Mouse (Mus musculus): ENCODE data around the gene Pigf. TPM values are rescaled to one million over a fixed set of nuclear protein-coding genes. Genes with fewer than 3 reads are reported as not detected.

The Pigf gene
- polyA plus RNA-seq, 1 experiment: 14.8 TPM

- Histone ChIP-seq H3K4me3 (no peak overlapping the region), H3K27me3 (ENCODE audit: control insufficient read depth, insufficient read depth, insufficient read length) (no peaks in the 10 kb centered on the region), H3K36me3 (ENCODE audit: control insufficient read depth, insufficient read depth) (peaks cover 26% of the 10 kb centered on the region), H3ac (ENCODE audit: control insufficient read depth, insufficient read length) (no peak overlapping the region), H3K79me2 (ENCODE audit: control insufficient read depth, insufficient read depth) (peaks cover 88% of the 10 kb centered on the region), H3K4me2 (ENCODE audit: low read depth) (peak overlapping the region; percentile 86)
- TF ChIP-seq POLR2AphosphoS2 (IDR thresholded peaks at IDR 0.05; ENCODE audit: insufficient read length, low read depth) (peak; percentile 22), USF1 (IDR thresholded peaks at IDR 0.05; ENCODE audit: low read depth) (no peak), MYOD1 (IDR thresholded peaks at IDR 0.05; ENCODE audit: control insufficient read depth in 1 of 3, insufficient read length in 2 of 3, low read depth in 2 of 3) (peak in 1 of 3 experiments; percentile 59), REST (IDR thresholded peaks at IDR 0.05; ENCODE audit: insufficient read depth, insufficient read length) (no peak), TCF12 (IDR thresholded peaks at IDR 0.05; ENCODE audit: insufficient read depth, poor library complexity, severe bottlenecking) (peak; percentile 48), E2F4 (IDR thresholded peaks at IDR 0.05; ENCODE audit: insufficient read depth) (no peak), CEBPB (IDR thresholded peaks at IDR 0.05; ENCODE audit: insufficient read depth, poor library complexity, severe bottlenecking) (no peak), MYOG (IDR thresholded peaks at IDR 0.05; ENCODE audit: control insufficient read depth in 1 of 3, insufficient read depth in 1 of 3, insufficient read length in 2 of 3, low read depth in 2 of 3) (peak in 1 of 3 experiments; percentile 71), MAX (IDR thresholded peaks at IDR 0.05; ENCODE audit: low read depth) (no peak), POLR2A (IDR thresholded peaks at IDR 0.05; ENCODE audit: insufficient read length, low read depth) (no peak), TCF3 (IDR thresholded peaks at IDR 0.05; ENCODE audit: insufficient read length, low read depth) (no peak), SRF (IDR thresholded peaks at IDR 0.05; ENCODE audit: control insufficient read depth, insufficient read length, low read depth) (no peak)
These were observed 57.4 kb downstream of the Pigf start for GRCm38 (mm10) chr17:86967536-86968525.

- no peak overlapping the region for H3ac ChIP-seq (ENCODE audit: control insufficient read depth, insufficient read length)
- no peaks in the 10 kb centered on the region for H3K27me3 ChIP-seq (ENCODE audit: control insufficient read depth, insufficient read depth, insufficient read length)
- peaks cover 80% of the 10 kb centered on the region for H3K79me2 ChIP-seq (ENCODE audit: control insufficient read depth, insufficient read depth)
- H3K4me2 ChIP-seq (ENCODE audit: low read depth): peak overlapping the region; percentile 86
- H3K4me3 ChIP-seq: no peak overlapping the region
- H3K36me3 ChIP-seq (ENCODE audit: control insufficient read depth, insufficient read depth): peaks cover 20% of the 10 kb centered on the region
- no peak for TF ChIP-seq CEBPB (IDR thresholded peaks at IDR 0.05; ENCODE audit: insufficient read depth, poor library complexity, severe bottlenecking)
- TF ChIP-seq TCF12 (IDR thresholded peaks at IDR 0.05; ENCODE audit: insufficient read depth, poor library complexity, severe bottlenecking): no peak
- no peak for TF ChIP-seq TCF3 (IDR thresholded peaks at IDR 0.05; ENCODE audit: insufficient read length, low read depth)
- no peak for TF ChIP-seq MYOD1 (IDR thresholded peaks at IDR 0.05; ENCODE audit: control insufficient read depth in 1 of 3, insufficient read length in 2 of 3, low read depth in 2 of 3)
- no peak for TF ChIP-seq E2F4 (IDR thresholded peaks at IDR 0.05; ENCODE audit: insufficient read depth)
- peak; percentile 42 for TF ChIP-seq POLR2AphosphoS2 (IDR thresholded peaks at IDR 0.05; ENCODE audit: insufficient read length, low read depth)
- no peak for TF ChIP-seq USF1 (IDR thresholded peaks at IDR 0.05; ENCODE audit: low read depth)
- no peak for TF ChIP-seq SRF (IDR thresholded peaks at IDR 0.05; ENCODE audit: control insufficient read depth, insufficient read length, low read depth)
- TF ChIP-seq MYOG (IDR thresholded peaks at IDR 0.05; ENCODE audit: control insufficient read depth in 1 of 3, insufficient read depth in 1 of 3, insufficient read length in 2 of 3, low read depth in 2 of 3): no peak
These were observed 58.2 kb downstream of the Pigf start for GRCm38 (mm10) chr17:86967048-86967447.

- no peak for TF ChIP-seq USF1 (IDR thresholded peaks at IDR 0.05; ENCODE audit: low read depth)
- no peak for TF ChIP-seq POLR2AphosphoS2 (IDR thresholded peaks at IDR 0.05; ENCODE audit: insufficient read length, low read depth)
- TF ChIP-seq TCF3 (IDR thresholded peaks at IDR 0.05; ENCODE audit: insufficient read length, low read depth): no peak
- no peak for TF ChIP-seq MAX (IDR thresholded peaks at IDR 0.05; ENCODE audit: low read depth)
- TF ChIP-seq SRF (IDR thresholded peaks at IDR 0.05; ENCODE audit: control insufficient read depth, insufficient read length, low read depth): no peak
- no peak for TF ChIP-seq CEBPB (IDR thresholded peaks at IDR 0.05; ENCODE audit: insufficient read depth, poor library complexity, severe bottlenecking)
- TF ChIP-seq TCF12 (IDR thresholded peaks at IDR 0.05; ENCODE audit: insufficient read depth, poor library complexity, severe bottlenecking): no peak
- no peak for TF ChIP-seq POLR2A (IDR thresholded peaks at IDR 0.05; ENCODE audit: insufficient read length, low read depth)
- TF ChIP-seq MYOG (IDR thresholded peaks at IDR 0.05; ENCODE audit: control insufficient read depth in 1 of 3, insufficient read depth in 1 of 3, insufficient read length in 2 of 3, low read depth in 2 of 3): no peak
- no peak for TF ChIP-seq MYOD1 (IDR thresholded peaks at IDR 0.05; ENCODE audit: control insufficient read depth in 1 of 3, insufficient read length in 2 of 3, low read depth in 2 of 3)
- TF ChIP-seq REST (IDR thresholded peaks at IDR 0.05; ENCODE audit: insufficient read depth, insufficient read length): no peak
- no peak for TF ChIP-seq E2F4 (IDR thresholded peaks at IDR 0.05; ENCODE audit: insufficient read depth)
- no peak overlapping the region for H3ac ChIP-seq (ENCODE audit: control insufficient read depth, insufficient read length)
- no peaks in the 10 kb centered on the region for H3K27me3 ChIP-seq (ENCODE audit: control insufficient read depth, insufficient read depth, insufficient read length)
- H3K4me2 ChIP-seq (ENCODE audit: low read depth): peak overlapping the region; percentile 86
- H3K79me2 ChIP-seq (ENCODE audit: control insufficient read depth, insufficient read depth): peaks cover 70% of the 10 kb centered on the region
- peak overlapping the region; percentile 94 for H3K4me3 ChIP-seq
- peaks cover 13% of the 10 kb centered on the region for H3K36me3 ChIP-seq (ENCODE audit: control insufficient read depth, insufficient read depth)
These were observed 59.2 kb downstream of the Pigf start for GRCm38 (mm10) chr17:86966040-86966439.

DNA sequence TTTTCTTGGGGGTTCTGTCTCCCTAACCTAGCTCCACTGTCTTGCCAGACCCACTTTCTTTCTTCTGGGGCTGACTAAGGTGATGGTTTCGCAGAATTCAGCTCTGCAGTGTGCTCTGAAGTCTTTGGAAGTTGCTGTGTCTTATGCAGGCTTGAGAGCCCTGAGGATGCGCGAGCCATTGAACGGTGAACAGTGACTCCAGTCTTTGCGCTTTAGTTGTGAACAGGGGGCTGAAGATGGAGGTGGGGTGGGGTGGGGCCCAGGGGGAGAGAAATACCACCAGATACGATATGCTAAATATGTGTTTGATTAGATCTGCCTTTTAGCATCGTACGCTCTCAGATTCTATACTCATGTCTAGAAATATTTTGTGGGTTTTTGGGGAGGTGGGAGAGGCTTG lies 60.1 kb downstream of the Pigf start:
- Histone ChIP-seq H3K79me2 (ENCODE audit: control insufficient read depth, insufficient read depth) (peaks cover 63% of the 10 kb centered on the region), H3ac (ENCODE audit: control insufficient read depth, insufficient read length) (no peak overlapping the region), H3K36me3 (ENCODE audit: control insufficient read depth, insufficient read depth) (peaks cover 11% of the 10 kb centered on the region), H3K4me2 (ENCODE audit: low read depth) (peak overlapping the region; percentile 86), H3K27me3 (ENCODE audit: control insufficient read depth, insufficient read depth, insufficient read length) (no peaks in the 10 kb centered on the region), H3K4me3 (peak overlapping the region; percentile 94)
- no peak for TF ChIP-seq MAX (IDR thresholded peaks at IDR 0.05; ENCODE audit: low read depth)
- no peak for TF ChIP-seq USF1 (IDR thresholded peaks at IDR 0.05; ENCODE audit: low read depth)
- TF ChIP-seq POLR2AphosphoS2 (IDR thresholded peaks at IDR 0.05; ENCODE audit: insufficient read length, low read depth): no peak
- no peak for TF ChIP-seq REST (IDR thresholded peaks at IDR 0.05; ENCODE audit: insufficient read depth, insufficient read length)
- no peak for TF ChIP-seq E2F4 (IDR thresholded peaks at IDR 0.05; ENCODE audit: insufficient read depth)
- no peak for TF ChIP-seq MYOG (IDR thresholded peaks at IDR 0.05; ENCODE audit: control insufficient read depth in 1 of 3, insufficient read depth in 1 of 3, insufficient read length in 2 of 3, low read depth in 2 of 3)
- TF ChIP-seq POLR2A (IDR thresholded peaks at IDR 0.05; ENCODE audit: insufficient read length, low read depth): no peak
- no peak for TF ChIP-seq SRF (IDR thresholded peaks at IDR 0.05; ENCODE audit: control insufficient read depth, insufficient read length, low read depth)
- no peak for TF ChIP-seq TCF3 (IDR thresholded peaks at IDR 0.05; ENCODE audit: insufficient read length, low read depth)
- TF ChIP-seq CEBPB (IDR thresholded peaks at IDR 0.05; ENCODE audit: insufficient read depth, poor library complexity, severe bottlenecking): no peak
- no peak for TF ChIP-seq TCF12 (IDR thresholded peaks at IDR 0.05; ENCODE audit: insufficient read depth, poor library complexity, severe bottlenecking)
- TF ChIP-seq MYOD1 (IDR thresholded peaks at IDR 0.05; ENCODE audit: control insufficient read depth in 1 of 3, insufficient read length in 2 of 3, low read depth in 2 of 3): no peak

Measured in myocyte (in vitro differentiated cells).